Mouse (Mus musculus) megakaryocyte-erythroid progenitor cell, adult 5-6 weeks (primary cell): ENCODE measurements around the gene Foxf1. TPM values are rescaled to one million over a fixed set of nuclear protein-coding genes. Genes with fewer than 3 reads are reported as not detected.
A peak's percentile ranks its signal among the peaks of the same experiment; 100 is the strongest.

Experiments used
- ATAC-seq: replicated peaks from 2 replicates; pipeline ENCODE4 v1.8.0; 2016; ENCODE audit warnings: mild to moderate bottlenecking, inconsistent platforms; ENCODE audit not compliant: severe bottlenecking, poor library complexity, low FRiP score, low TSS enrichment
- total RNA-seq, 2 experiments: library from RNA; stranded (forward) in 1 of 2; stranded (reverse) in 1 of 2; fragments of 200-1000, 215-1000 nt in 1 of 2; fragments of >200 nt in 1 of 2; fragmentation: Nextera tagmentation in 1 of 2; gene quantifications; 2 replicates each; pipeline ENCODE4 v1.2.3; 2014 to 2017

Gene Foxf1
- total RNA-seq, 2 experiments from 2014 or later = not detected

- ATAC-seq = peak; percentile 90
These were observed 23.8 kb downstream of the Foxf1 start, which contains the start of gene Mthfsd for GRCm38 (mm10) chr8:121107668-121108656. TSS of gene Mthfsd (minus strand) at chr8:121108392.

- no peak for ATAC-seq
These were observed 24.5 kb downstream of the Foxf1 start for GRCm38 (mm10) chr8:121108657-121109056.

- no peak for ATAC-seq
These were observed 27.1 kb downstream of the Foxf1 start for GRCm38 (mm10) chr8:121111145-121111907.

GRCm38 (mm10) chr8:121113261-121113660 is 29.1 kb downstream of the Foxf1 start:
- ATAC-seq = peak; percentile 83

- ATAC-seq = no peak
These were observed 30.9 kb downstream of the Foxf1 start for GRCm38 (mm10) chr8:121115136-121115535.

GRCm38 (mm10) chr8:121115948-121116347 is 31.8 kb downstream of the Foxf1 start, which contains the start of gene Foxc2:
TSS of gene Foxc2 (plus strand) at chr8:121116171.
- ATAC-seq = peak; percentile 51; the same call in 1 of the 2 replicates

GRCm38 (mm10) chr8:121116591-121117185 is 32.5 kb downstream of the Foxf1 start:
- ATAC-seq = no peak

- ATAC-seq = no peak
These were observed 33.0 kb downstream of the Foxf1 start for GRCm38 (mm10) chr8:121117186-121117651.

- ATAC-seq = no peak
These were observed 33.7 kb downstream of the Foxf1 start for GRCm38 (mm10) chr8:121117906-121118305.

- ATAC-seq = no peak
These were observed 34.6 kb downstream of the Foxf1 start for GRCm38 (mm10) chr8:121118634-121119420.

GRCm38 (mm10) chr8:121119635-121120455 is 35.7 kb downstream of the Foxf1 start:
- no peak for ATAC-seq

GRCm38 (mm10) chr8:121120456-121121419 is 36.6 kb downstream of the Foxf1 start:
- ATAC-seq = no peak

GRCm38 (mm10) chr8:121121704-121122103 is 37.5 kb downstream of the Foxf1 start:
- ATAC-seq = no peak

GRCm38 (mm10) chr8:121122368-121122767 is 38.2 kb downstream of the Foxf1 start:
- no peak for ATAC-seq

- ATAC-seq = no peak
These were observed 38.9 kb downstream of the Foxf1 start for GRCm38 (mm10) chr8:121123113-121123512.

GRCm38 (mm10) chr8:121124547-121125239 is 40.5 kb downstream of the Foxf1 start:
- no peak for ATAC-seq
